Mouse (Mus musculus): Measurements from ENCODE around the gene Hirip3. TPM values are rescaled to one million over a fixed set of nuclear protein-coding genes. Genes with fewer than 3 reads are reported as not detected.

The Hirip3 gene
- polyA plus RNA-seq, 1 experiment from 2014 or later = 43.7 TPM

Other genes with a start within 250 kb of the Hirip3 start
- 4.3 and 5.6 TPM in 2 replicates for gene Nupr1, start 231.1 kb upstream of the Hirip3 start, polyA plus RNA-seq (2016; fragmentation: Nextera tagmentation; extraction: Ambion mirVana)
- gene Sgf29, start 212.7 kb upstream of the Hirip3 start, polyA plus RNA-seq (2016; fragmentation: Nextera tagmentation; extraction: Ambion mirVana) = 43.6 and 48.2 TPM in 2 replicates
- 0.97 and 1.6 TPM in 2 replicates for gene Sult1a1, start 185.5 kb upstream of the Hirip3 start, polyA plus RNA-seq (2016; fragmentation: Nextera tagmentation; extraction: Ambion mirVana)
- gene Bola2, start 166.6 kb upstream of the Hirip3 start, polyA plus RNA-seq (2016; fragmentation: Nextera tagmentation; extraction: Ambion mirVana) = 138 and 141 TPM in 2 replicates
- gene Slx1b, start 166.2 kb upstream of the Hirip3 start, polyA plus RNA-seq (2016; fragmentation: Nextera tagmentation; extraction: Ambion mirVana) = 13.4 and 13.5 TPM in 2 replicates
- 37.8 and 39.0 TPM in 2 replicates for gene Coro1a, start 154.2 kb upstream of the Hirip3 start, polyA plus RNA-seq (2016; fragmentation: Nextera tagmentation; extraction: Ambion mirVana)
- gene Mapk3, start 102.4 kb upstream of the Hirip3 start, polyA plus RNA-seq (2016; fragmentation: Nextera tagmentation; extraction: Ambion mirVana) = 52.2 and 54.5 TPM in 2 replicates
- 1.00 and 1.6 TPM in 2 replicates for gene Gdpd3, start 95.6 kb upstream of the Hirip3 start, polyA plus RNA-seq (2016; fragmentation: Nextera tagmentation; extraction: Ambion mirVana)
- 118 and 119 TPM in 2 replicates for gene Ypel3, start 85.0 kb upstream of the Hirip3 start, polyA plus RNA-seq (2016; fragmentation: Nextera tagmentation; extraction: Ambion mirVana)
- 0.61 and 0.85 TPM in 2 replicates for gene Tbx6, start 80.5 kb upstream of the Hirip3 start, polyA plus RNA-seq (2016; fragmentation: Nextera tagmentation; extraction: Ambion mirVana)
- gene Ppp4c, start 69.5 kb upstream of the Hirip3 start, polyA plus RNA-seq (2016; fragmentation: Nextera tagmentation; extraction: Ambion mirVana) = 362 and 385 TPM in 2 replicates
- gene Fam57b, start 64.3 kb upstream of the Hirip3 start, polyA plus RNA-seq (2016; fragmentation: Nextera tagmentation; extraction: Ambion mirVana) = 1.2 and 2.0 TPM in 2 replicates
- not detected in 2 replicates for gene 4930451I11Rik, start 30.3 kb upstream of the Hirip3 start, polyA plus RNA-seq (2016; fragmentation: Nextera tagmentation; extraction: Ambion mirVana)
- gene Doc2a, start 14.6 kb upstream of the Hirip3 start, polyA plus RNA-seq (2016; fragmentation: Nextera tagmentation; extraction: Ambion mirVana) = 2.1 and 2.8 TPM in 2 replicates
- 96.7 and 99.6 TPM in 2 replicates for gene Ino80e, start 405 bp downstream of the Hirip3 start, polyA plus RNA-seq (2016; fragmentation: Nextera tagmentation; extraction: Ambion mirVana)
- gene Taok2, start 22.7 kb downstream of the Hirip3 start, polyA plus RNA-seq (2016; fragmentation: Nextera tagmentation; extraction: Ambion mirVana) = 57.7 and 61.3 TPM in 2 replicates
- 18.6 and 22.2 TPM in 2 replicates for gene Tmem219, start 60.9 kb downstream of the Hirip3 start, polyA plus RNA-seq (2016; fragmentation: Nextera tagmentation; extraction: Ambion mirVana)
- gene Kctd13, start 66.9 kb downstream of the Hirip3 start, polyA plus RNA-seq (2016; fragmentation: Nextera tagmentation; extraction: Ambion mirVana) = 20.6 and 25.0 TPM in 2 replicates
- gene Asphd1, start 87.6 kb downstream of the Hirip3 start, polyA plus RNA-seq (2016; fragmentation: Nextera tagmentation; extraction: Ambion mirVana) = 0.55 and 0.77 TPM in 2 replicates
- 0.97 and 1.8 TPM in 2 replicates for gene Sez6l2, start 88.6 kb downstream of the Hirip3 start, polyA plus RNA-seq (2016; fragmentation: Nextera tagmentation; extraction: Ambion mirVana)
- gene Cdipt, start 113.9 kb downstream of the Hirip3 start, polyA plus RNA-seq (2016; fragmentation: Nextera tagmentation; extraction: Ambion mirVana) = 88.0 and 94.0 TPM in 2 replicates
- gene Cdiptos, start 114.1 kb downstream of the Hirip3 start, polyA plus RNA-seq (2016; fragmentation: Nextera tagmentation; extraction: Ambion mirVana) = 0.53 and 1.6 TPM in 2 replicates
- gene Mvp, start 152.6 kb downstream of the Hirip3 start, polyA plus RNA-seq (2016; fragmentation: Nextera tagmentation; extraction: Ambion mirVana) = 5.6 and 7.1 TPM in 2 replicates
- 0.37 TPM in 1 of 2 replicates, not detected in the other for gene Pagr1b, start 154.5 kb downstream of the Hirip3 start, polyA plus RNA-seq (2016; fragmentation: Nextera tagmentation; extraction: Ambion mirVana)
- 51.4 and 76.7 TPM in 2 replicates for gene Pagr1a, start 155.4 kb downstream of the Hirip3 start, polyA plus RNA-seq (2016; fragmentation: Nextera tagmentation; extraction: Ambion mirVana)
- gene Gm42742, start 159.1 kb downstream of the Hirip3 start, polyA plus RNA-seq (2016; fragmentation: Nextera tagmentation; extraction: Ambion mirVana) = 59.3 and 77.8 TPM in 2 replicates
- 8.9 and 9.6 TPM in 2 replicates for gene Prrt2, start 159.2 kb downstream of the Hirip3 start, polyA plus RNA-seq (2016; fragmentation: Nextera tagmentation; extraction: Ambion mirVana)
- gene Maz, start 165.1 kb downstream of the Hirip3 start, polyA plus RNA-seq (2016; fragmentation: Nextera tagmentation; extraction: Ambion mirVana) = 118 and 122 TPM in 2 replicates
- 136 and 141 TPM in 2 replicates for gene Kif22, start 180.5 kb downstream of the Hirip3 start, polyA plus RNA-seq (2016; fragmentation: Nextera tagmentation; extraction: Ambion mirVana)
- not detected in 2 replicates for gene Zg16, start 225.4 kb downstream of the Hirip3 start, polyA plus RNA-seq (2016; fragmentation: Nextera tagmentation; extraction: Ambion mirVana)
- gene AI467606, start 229.4 kb downstream of the Hirip3 start, polyA plus RNA-seq (2016; fragmentation: Nextera tagmentation; extraction: Ambion mirVana) = 1.3 and 1.5 TPM in 2 replicates